Mouse (Mus musculus) right cerebral cortex, postnatal 14 days (tissue): ENCODE measurements around the gene Pafah1b3.
A peak's percentile ranks its signal among the peaks of the same experiment; 100 is the strongest.
"Not testable (repeated sequence)": the region's sequence is repeated elsewhere in the genome, so short reads cannot be mapped to it uniquely, and the experiment has no call there.

ENCODE experiments used
- DNase-seq: peaks from one replicate; pipeline ENCODE4 v3.0.0; 2022

The Pafah1b3 gene

GRCm38 (mm10) chr7:25297454-25298325, at the start of gene Pafah1b3:
Gene Pafah1b3, minus strand, starts transcription at chr7:25297986.
- DNase-seq: peak; percentile 78

- DNase-seq: no peak
These were observed 43.4 kb upstream of the Pafah1b3 start for GRCm38 (mm10) chr7:25341000-25341784.

DNA sequence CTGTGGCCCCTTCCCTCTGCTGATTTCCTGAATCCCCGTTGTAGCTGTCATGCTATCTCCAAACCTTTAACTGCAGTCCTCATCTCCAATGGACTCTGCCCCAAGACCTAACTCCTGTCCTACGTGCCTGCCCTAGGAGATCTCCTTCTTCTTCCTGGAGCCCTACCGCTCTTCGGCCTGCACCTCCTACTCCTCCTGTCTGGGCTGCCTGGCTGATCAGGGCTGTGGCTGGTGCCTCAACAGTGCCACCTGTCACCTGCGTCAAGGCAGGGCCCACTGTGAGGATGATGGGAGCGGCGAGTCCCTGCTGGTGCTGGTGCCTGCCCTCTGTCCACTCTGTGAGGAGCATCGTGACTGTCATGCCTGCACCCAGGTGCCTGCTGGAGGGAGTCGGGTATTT, 41.5 kb upstream of the Pafah1b3 start:
- DNase-seq: no peak

DNA sequence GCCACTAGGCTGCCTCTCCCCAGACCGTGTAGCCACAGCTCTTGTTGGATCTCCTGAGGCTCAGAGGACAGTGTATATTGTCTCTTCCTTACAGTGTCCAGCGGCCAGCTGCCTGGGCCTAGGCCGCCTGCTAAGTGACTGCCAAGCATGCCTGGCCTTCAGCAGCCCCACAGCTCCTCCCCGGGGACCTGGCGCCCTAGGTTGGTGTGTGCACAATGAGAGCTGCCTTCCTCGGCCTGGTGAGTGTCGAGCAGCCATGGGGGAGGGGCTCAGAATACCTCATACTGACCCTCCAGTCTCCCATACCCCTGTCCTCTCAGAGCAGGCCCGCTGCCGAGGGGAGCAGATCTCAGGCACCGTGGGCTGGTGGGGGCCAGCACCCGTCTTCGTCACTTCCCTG, 36.7 kb upstream of the Pafah1b3 start:
- no peak for DNase-seq

DNA sequence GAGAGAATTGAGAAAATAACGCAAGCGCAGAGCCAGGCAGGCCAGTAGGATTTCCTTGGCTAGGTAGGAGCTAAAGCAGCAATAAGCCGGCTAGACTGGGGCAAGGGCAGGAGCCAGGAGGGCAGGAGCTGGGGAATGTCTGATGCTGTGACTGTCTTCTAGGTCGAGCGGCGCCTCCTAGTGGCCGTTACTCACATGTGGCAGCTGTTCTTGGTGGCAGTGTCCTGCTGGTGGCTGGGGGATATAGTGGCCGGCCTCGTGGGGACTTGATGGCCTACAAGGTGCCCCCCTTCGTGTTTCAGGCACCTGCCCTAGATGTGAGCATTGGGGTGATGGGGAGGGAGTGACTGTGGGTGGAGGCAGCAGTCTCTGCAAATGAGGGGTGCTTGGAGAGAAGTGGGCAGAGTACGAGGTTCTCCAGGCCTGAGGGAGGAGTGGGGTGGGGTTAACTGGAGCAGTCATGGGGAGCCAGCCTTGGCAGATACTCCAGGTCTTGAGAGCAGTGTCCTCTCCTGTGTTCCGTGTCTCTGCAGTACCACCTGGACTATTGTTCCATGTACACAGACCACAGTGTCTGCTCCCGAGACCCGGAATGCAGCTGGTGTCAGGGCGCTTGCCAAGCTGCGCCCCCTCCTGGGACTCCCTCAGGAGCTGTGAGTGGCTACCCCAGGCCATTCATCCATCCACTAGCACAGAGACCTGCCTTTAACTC, 36.0 kb upstream of the Pafah1b3 start:
- peak; percentile 79 for DNase-seq

DNA sequence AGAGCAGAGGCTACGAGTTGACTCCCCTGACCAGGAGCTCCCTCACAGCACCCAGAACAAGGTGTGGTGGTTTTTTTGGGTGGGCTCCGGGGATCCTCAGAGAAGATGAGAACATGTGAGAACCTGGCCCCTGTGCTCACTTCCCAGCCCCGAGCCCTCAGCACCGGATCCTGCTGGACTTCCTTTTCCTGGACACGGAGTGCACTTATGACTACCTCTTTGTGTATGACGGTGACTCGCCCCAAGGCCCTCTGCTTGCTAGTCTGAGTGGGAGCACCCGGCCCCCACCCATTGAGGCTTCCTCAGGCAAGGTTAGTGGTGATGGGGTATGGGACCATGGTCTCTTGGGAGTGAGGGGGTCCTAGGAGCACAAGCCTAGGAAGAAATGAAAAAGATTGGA, 28.4 kb upstream of the Pafah1b3 start:
- no peak for DNase-seq

GRCm38 (mm10) chr7:25325431-25325830, 27.6 kb upstream of the Pafah1b3 start:
- not testable (repeated sequence) for DNase-seq

GRCm38 (mm10) chr7:25323219-25323618, 25.4 kb upstream of the Pafah1b3 start:
- DNase-seq: no peak

- no peak for DNase-seq
These were observed 24.3 kb upstream of the Pafah1b3 start for GRCm38 (mm10) chr7:25322058-25322484.

GRCm38 (mm10) chr7:25317446-25317999, 19.7 kb upstream of the Pafah1b3 start:
- no peak for DNase-seq

DNA sequence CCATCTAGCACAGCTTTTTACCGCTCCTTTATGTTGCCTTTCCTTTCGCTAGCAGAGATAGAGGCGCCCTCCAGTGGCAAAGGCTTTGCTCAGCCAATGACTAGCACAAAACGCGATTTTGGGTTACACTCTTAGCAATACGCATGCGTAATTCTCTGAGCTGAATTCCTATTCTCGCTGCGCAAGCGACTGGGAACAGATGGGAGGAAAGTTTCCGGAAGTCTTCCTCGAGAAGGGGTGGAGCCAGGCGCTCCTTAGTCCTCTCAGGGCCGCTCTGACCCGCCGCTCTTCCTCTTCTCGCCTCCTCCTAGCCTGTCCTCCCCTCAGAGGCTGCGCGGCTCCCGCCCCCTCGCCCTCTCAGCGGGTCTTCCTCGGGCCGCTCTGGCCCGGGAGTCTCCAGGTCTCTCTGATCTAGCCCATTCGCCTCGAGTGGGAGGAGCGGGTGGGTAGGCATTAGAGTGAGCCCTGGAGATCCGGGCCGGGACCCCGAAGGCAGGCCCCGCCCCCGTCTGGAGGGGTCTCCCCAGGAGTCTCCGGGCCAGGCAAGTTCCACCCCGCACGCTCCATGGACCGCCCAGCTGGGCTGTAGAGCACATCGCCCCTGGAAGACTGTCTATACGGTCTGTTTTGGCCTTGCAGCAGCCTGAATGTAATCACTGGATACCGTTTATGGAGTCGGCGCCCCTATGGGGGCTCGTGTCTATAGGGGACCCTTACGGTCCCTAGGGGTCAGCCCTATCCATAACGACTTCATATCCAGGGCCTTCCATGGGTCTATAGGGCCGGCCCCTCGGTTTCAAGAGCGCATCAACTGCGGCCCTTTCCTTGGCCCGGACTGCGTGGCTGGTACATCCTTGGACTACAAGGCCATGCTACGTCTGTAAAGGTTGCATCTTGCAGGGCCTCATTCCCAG, 19.0 kb upstream of the Pafah1b3 start, which contains the start of gene Megf8:
Gene Megf8 (plus strand): TSS at position 633 of the 914 bp plus-strand sequence.
- peak; percentile 95 for DNase-seq

- DNase-seq: peak; percentile 52
These were observed 17.7 kb upstream of the Pafah1b3 start for GRCm38 (mm10) chr7:25315306-25316041.

DNA sequence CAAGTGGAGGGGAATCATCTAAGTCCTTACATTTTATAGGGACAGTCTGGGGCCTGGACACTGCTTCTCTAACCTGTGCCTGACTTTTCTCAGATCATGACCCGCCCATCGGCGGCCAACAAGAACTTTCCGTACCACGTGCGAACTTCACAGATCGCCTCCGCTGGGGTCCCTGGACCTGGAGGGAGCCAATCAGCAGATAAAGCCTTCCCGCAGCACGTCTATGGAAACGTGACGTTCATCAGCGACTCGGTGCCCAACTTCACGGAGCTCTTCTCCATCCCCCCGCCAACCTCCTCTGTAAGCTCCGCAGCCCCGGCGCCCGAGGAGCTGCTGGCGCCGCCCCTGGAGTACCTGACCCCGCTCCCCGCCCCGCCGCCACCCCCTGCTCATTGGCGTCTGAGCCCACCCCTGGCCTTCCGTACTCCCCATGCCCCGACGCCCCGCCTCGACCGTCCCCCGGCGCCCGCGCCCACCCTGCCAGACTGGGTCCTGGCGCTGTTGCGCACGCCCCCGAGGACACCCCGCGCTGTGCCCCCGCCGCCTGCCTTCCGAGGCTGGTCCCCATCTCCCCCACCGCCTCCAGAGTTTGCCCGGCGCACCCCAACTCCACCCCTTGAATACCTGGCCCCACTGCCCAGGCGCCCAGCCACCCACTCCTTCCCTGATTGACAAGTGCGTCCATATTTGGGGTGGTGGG, 17.0 kb upstream of the Pafah1b3 start:
- no peak for DNase-seq

- no peak for DNase-seq
These were observed 15.5 kb upstream of the Pafah1b3 start for GRCm38 (mm10) chr7:25313325-25313724.

DNA sequence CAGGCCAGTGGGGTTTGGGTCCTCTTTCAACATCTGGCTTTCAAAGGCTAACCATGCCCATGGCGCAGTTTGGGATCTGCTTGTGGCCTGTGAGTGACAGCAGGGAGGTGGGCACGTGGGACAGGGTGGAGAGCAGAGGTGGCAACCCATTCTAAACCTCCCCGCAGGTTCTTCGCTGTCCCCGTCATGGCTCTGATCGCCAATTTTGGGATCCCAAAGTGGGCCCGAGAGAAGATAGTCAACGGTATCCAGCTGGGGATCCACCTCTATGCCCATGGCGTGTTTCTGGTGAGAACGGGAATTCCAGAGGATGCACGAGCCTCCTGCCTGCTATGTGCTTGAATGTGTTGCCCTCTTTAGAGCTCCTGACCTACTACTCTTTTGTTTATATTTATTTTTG, 13.4 kb upstream of the Pafah1b3 start:
- no peak for DNase-seq

DNA sequence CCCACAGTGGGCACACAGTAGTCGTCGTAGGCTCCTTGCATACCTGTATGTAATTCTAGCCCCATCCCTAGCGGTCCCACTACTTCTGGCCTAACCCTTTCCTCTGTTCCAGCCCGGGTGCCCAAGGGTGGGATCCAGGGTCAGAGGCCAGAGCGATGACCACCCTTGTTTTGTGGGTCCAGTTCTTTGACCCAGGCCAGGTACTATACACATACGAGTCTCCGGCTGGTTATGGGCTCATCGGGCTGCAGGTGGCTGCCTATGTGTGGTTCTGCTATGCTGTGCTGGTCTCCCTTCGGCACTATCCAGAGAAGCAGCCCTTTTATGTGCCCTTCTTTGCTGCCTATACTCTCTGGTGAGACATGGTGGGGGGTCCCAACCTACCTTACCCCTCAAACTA, 11.6 kb upstream of the Pafah1b3 start:
- DNase-seq: no peak

- DNase-seq: no peak
These were observed 11.0 kb upstream of the Pafah1b3 start for GRCm38 (mm10) chr7:25308702-25309318.

DNA sequence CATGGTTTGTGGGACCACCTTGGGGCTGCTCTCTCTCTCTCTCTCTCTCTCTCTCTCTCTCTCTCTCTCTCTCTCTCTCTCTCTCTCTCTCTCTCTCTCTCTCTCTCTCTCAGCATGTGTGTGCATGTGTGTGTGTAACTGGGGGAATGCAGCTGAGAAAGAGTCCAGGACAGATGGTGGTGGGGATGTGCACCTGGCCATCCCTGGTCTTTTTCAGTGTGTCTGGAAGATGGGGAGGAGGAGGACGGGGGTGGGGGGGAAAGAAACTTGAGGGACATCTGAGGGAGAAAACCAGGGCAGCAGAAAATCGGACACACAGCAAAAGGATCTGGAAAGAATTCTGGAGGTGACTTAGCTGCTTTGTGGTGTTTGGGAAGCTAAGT, 8.8 kb upstream of the Pafah1b3 start:
- DNase-seq: no peak

DNA sequence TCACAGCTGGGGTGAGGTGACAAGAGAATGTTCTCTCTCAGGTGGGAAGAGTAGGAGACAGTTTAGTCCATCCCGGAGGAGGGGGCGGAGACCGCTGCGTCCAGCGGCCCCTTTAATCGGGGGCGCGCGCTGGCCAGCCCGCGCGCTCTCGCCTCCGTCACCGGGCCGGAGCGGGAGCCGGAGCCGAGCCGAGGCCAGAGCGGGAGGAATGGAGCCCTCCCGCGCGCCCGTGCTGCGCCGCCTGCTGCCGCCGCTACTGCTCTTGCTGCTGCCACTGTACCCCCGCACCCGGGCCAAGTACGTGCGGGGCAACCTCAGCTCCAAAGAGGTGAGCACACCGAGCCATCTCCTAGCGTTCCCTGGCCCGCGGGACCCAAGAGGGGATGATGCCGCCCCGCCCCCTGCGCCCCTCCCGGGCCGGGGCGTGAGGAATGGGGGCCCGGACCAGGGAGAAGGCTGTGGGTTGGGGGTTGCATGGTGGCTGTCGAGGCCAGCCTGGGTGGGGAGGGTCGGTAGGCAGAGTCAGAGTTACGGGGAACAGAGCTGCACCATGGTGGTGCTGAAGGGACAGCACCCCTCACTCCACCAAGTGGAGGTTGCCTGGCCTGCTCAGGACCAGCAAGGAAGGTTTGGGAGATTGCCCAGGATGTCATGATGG, 8.3 kb upstream of the Pafah1b3 start, which contains the start of gene Tmem145:
Gene Tmem145 (plus strand): TSS at position 151 of the 658 bp plus-strand sequence.
- peak; percentile 61 for DNase-seq
